Mouse (Mus musculus) layer of hippocampus, postnatal 25 days (tissue): ENCODE results near the gene Lypd6b. TPM values are rescaled to one million over a fixed set of nuclear protein-coding genes. Genes with fewer than 3 reads are reported as not detected.

Source experiments
- DNase-seq, 2 experiments: peaks; one replicate each; pipeline ENCODE4 v3.0.0; 2022; ENCODE audit warnings: mixed read lengths in 2 of 2, low spot score in 1 of 2; ENCODE audit errors: extremely low spot score in 1 of 2
- total RNA-seq, 2 experiments: library from RNA; stranded (reverse); gene quantifications; 2 replicates each; pipeline ENCODE4 v1.2.3; 2021

Lypd6b gene
- total RNA-seq, 2 experiments from 2014 or later = 4.2 to 4.3 TPM

- no peak for DNase-seq
Measured at GRCm38 (mm10) chr2:49926186-49926585, 138.7 kb downstream of the Lypd6b start.

- no peak for DNase-seq
Measured at GRCm38 (mm10) chr2:49927362-49927761, 139.9 kb downstream of the Lypd6b start.

- no peak for DNase-seq
Measured at GRCm38 (mm10) chr2:49929931-49930330, 142.4 kb downstream of the Lypd6b start.

GRCm38 (mm10) chr2:49937621-49938020 lies 150.1 kb downstream of the Lypd6b start:
- no peak for DNase-seq

- no peak for DNase-seq
Measured at GRCm38 (mm10) chr2:49938246-49938645, 150.8 kb downstream of the Lypd6b start.

GRCm38 (mm10) chr2:49940372-49940771 lies 152.9 kb downstream of the Lypd6b start:
- no peak for DNase-seq

GRCm38 (mm10) chr2:49942100-49942499 lies 154.6 kb downstream of the Lypd6b start:
- no peak for DNase-seq

GRCm38 (mm10) chr2:49951681-49952080 lies 164.2 kb downstream of the Lypd6b start:
- no peak for DNase-seq

- DNase-seq = no peak
Measured at GRCm38 (mm10) chr2:49952632-49953293, 165.3 kb downstream of the Lypd6b start.

GRCm38 (mm10) chr2:49957449-49957848 lies 170.0 kb downstream of the Lypd6b start:
- DNase-seq = no peak

- no peak for DNase-seq
Measured at GRCm38 (mm10) chr2:49961991-49962390, 174.5 kb downstream of the Lypd6b start.

GRCm38 (mm10) chr2:49964899-49965298 lies 177.4 kb downstream of the Lypd6b start:
- no peak for DNase-seq

- DNase-seq = no peak
Measured at GRCm38 (mm10) chr2:49967748-49968147, 180.3 kb downstream of the Lypd6b start.

GRCm38 (mm10) chr2:49970990-49971389 lies 183.5 kb downstream of the Lypd6b start:
- DNase-seq = no peak

GRCm38 (mm10) chr2:49978606-49979005 lies 191.1 kb downstream of the Lypd6b start:
- no peak for DNase-seq

GRCm38 (mm10) chr2:49979991-49980390 lies 192.5 kb downstream of the Lypd6b start:
- DNase-seq = no peak

- DNase-seq = peak in 1 of 2 experiments; percentile 32
Measured at GRCm38 (mm10) chr2:49983021-49983420, 195.5 kb downstream of the Lypd6b start.

- no peak for DNase-seq
Measured at GRCm38 (mm10) chr2:49984780-49985179, 197.3 kb downstream of the Lypd6b start.

- no peak for DNase-seq
Measured at GRCm38 (mm10) chr2:49995841-49996240, 208.4 kb downstream of the Lypd6b start.

- no peak for DNase-seq
Measured at GRCm38 (mm10) chr2:49997216-49997615, 209.7 kb downstream of the Lypd6b start.
